Mouse (Mus musculus) adrenal gland (tissue): Measurements from ENCODE around the gene Nxf2.
"Not testable (repeated sequence)": the region's sequence is repeated elsewhere in the genome, so short reads cannot be mapped to it uniquely, and the experiment has no call there.

Experiments used
- intact Hi-C: fragments of 180-260 bp; cut with DNase I; formaldehyde crosslinking; loops from one replicate; pipeline ENCODE4 v1.15.1; 2025
- long read RNA-seq, 2 experiments: library from polyadenylated mRNA; unstranded; transcript quantifications; one replicate each; pipeline ENCODE4 v2.0.0; 2020; ENCODE audit warnings: borderline replicate concordance in 1 of 2; ENCODE audit not compliant: insufficient replicate concordance in 1 of 2

Nxf2 gene
- long read RNA-seq, experiment 1, result 0 reads
- long read RNA-seq, experiment 2, result 0 reads

- intact Hi-C loops, result no loop called here
Observed at GRCm38 (mm10) chrX:134964546-134964945, at the start of gene Nxf2. Nxf2 (minus strand) TSS chrX:134964754.

GRCm38 (mm10) chrX:135011381-135011780, 46.8 kb upstream of the Nxf2 start:
- intact Hi-C loops, result no loop called here

- intact Hi-C loops, result no loop called here
Observed at GRCm38 (mm10) chrX:135009471-135009815, 44.9 kb upstream of the Nxf2 start.

GRCm38 (mm10) chrX:135008720-135009470, 44.3 kb upstream of the Nxf2 start, which contains the start of gene Zmat1:
Zmat1 (minus strand) TSS chrX:135009209.
- intact Hi-C loops, result no loop called here

- intact Hi-C loops, result no loop called here
Observed at GRCm38 (mm10) chrX:135008021-135008420, 43.5 kb upstream of the Nxf2 start.

- intact Hi-C loops, result no loop called here
Observed at GRCm38 (mm10) chrX:134963305-134964094, 1.1 kb downstream of the Nxf2 start.

- intact Hi-C loops, result no loop called here
Observed at GRCm38 (mm10) chrX:134930361-134930760, 34.2 kb downstream of the Nxf2 start.

GRCm38 (mm10) chrX:134929927-134930326, 34.6 kb downstream of the Nxf2 start:
- intact Hi-C loops, result loop anchor here (5.0 kb wide), 1 partner anchor 203 kb away; no protein-coding TSS in a partner anchor

- intact Hi-C loops, result loop anchor here (5.0 kb wide), 1 partner anchor 198 kb away; no protein-coding TSS in a partner anchor
Observed at GRCm38 (mm10) chrX:134925058-134925457, 39.5 kb downstream of the Nxf2 start.

- intact Hi-C loops, result no loop called here
Observed at GRCm38 (mm10) chrX:134923675-134924424, 40.7 kb downstream of the Nxf2 start.

- intact Hi-C loops, result no loop called here
Observed at GRCm38 (mm10) chrX:134919220-134919619, 45.3 kb downstream of the Nxf2 start.

GRCm38 (mm10) chrX:134915745-134916144, 48.8 kb downstream of the Nxf2 start:
- intact Hi-C loops, result no loop called here

- intact Hi-C loops, result not testable (repeated sequence)
Observed at GRCm38 (mm10) chrX:134915315-134915714, 49.2 kb downstream of the Nxf2 start.

GRCm38 (mm10) chrX:134914851-134915250, 49.7 kb downstream of the Nxf2 start:
- intact Hi-C loops, result loop anchor here (5.0 kb wide), 3 partner anchors 173 to 308 kb away; no protein-coding TSS in a partner anchor

GRCm38 (mm10) chrX:134913234-134913936, 51.2 kb downstream of the Nxf2 start:
- intact Hi-C loops, result loop anchor here (5.0 kb wide), 3 partner anchors 171 to 306 kb away; no protein-coding TSS in a partner anchor

GRCm38 (mm10) chrX:134912805-134913204, 51.7 kb downstream of the Nxf2 start:
- intact Hi-C loops, result loop anchor here (5.0 kb wide), 3 partner anchors 171 to 306 kb away; no protein-coding TSS in a partner anchor

GRCm38 (mm10) chrX:134910345-134910744, 54.2 kb downstream of the Nxf2 start:
- intact Hi-C loops, result loop anchor here (5.0 kb wide), 3 partner anchors 168 to 303 kb away; no protein-coding TSS in a partner anchor
